In genomic region chr6:17668334-17668733, GRCm38 (mm10) we compare ENCODE assay signal across 32 mouse cellular contexts. TPM values are rescaled to one million over a fixed set of nuclear protein-coding genes. Genes with fewer than 3 reads are reported as not detected.
DNase-seq lines count a peak whose midpoint lies in the region; ATAC-seq and TF ChIP-seq lines count a peak whose summit lies in the region.
"Had no signal": no experiment of that assay in that cellular context is flagged by ENCODE, and none has a peak within 500 bp of the region (broad histone marks: within the 10 kb centered on the region; RNA-seq: fewer than 3 reads in every experiment).

No protein-coding gene starts in this region.

- WGBS in forebrain, embryonic 13.5 days: 97% methylated on average over 12 of the region's 12 CpGs
- WGBS in forebrain, embryonic 11.5 days: 95% methylated on average over 12 of the region's 12 CpGs
- WGBS in hindbrain, postnatal 0 days: 95% methylated on average over 12 of the region's 12 CpGs
- WGBS in hindbrain, embryonic 13.5 days: 96% methylated on average over 12 of the region's 12 CpGs
- WGBS in midbrain, embryonic 15.5 days: 98% methylated on average over 12 of the region's 12 CpGs
- 97% methylated on average over 12 of the region's 12 CpGs for WGBS in midbrain, embryonic 16.5 days

- no peak overlapping the region for H3K9ac ChIP-seq in forebrain, embryonic 13.5 days
- no peak overlapping the region for H3K9ac ChIP-seq in forebrain, embryonic 11.5 days (ENCODE audit: low read length)
- no peak overlapping the region for H3K9ac ChIP-seq in hindbrain, postnatal 0 days (replicated peaks; ENCODE audit: low read length)
- no peak overlapping the region for H3K9ac ChIP-seq in hindbrain, embryonic 13.5 days
- H3K9ac ChIP-seq in midbrain, embryonic 15.5 days: no peak overlapping the region
- H3K9ac ChIP-seq in midbrain, embryonic 16.5 days (ENCODE audit: low read depth, low read length): no peak overlapping the region
- H3K9ac ChIP-seq: embryonic facial prominence, embryonic 13.5 days; forebrain, embryonic 12.5 days; heart, embryonic 13.5 days; limb, embryonic 15.5 days; liver, embryonic 13.5 days had no signal

- no peaks in the 10 kb centered on the region for H3K9me3 ChIP-seq in forebrain, embryonic 13.5 days (replicated peaks)
- H3K9me3 ChIP-seq in forebrain, embryonic 11.5 days (ENCODE audit: control insufficient read depth, low read length): no peaks in the 10 kb centered on the region
- H3K9me3 ChIP-seq in hindbrain, postnatal 0 days (ENCODE audit: low read length): no peaks in the 10 kb centered on the region
- H3K9me3 ChIP-seq in hindbrain, embryonic 13.5 days: no peaks in the 10 kb centered on the region
- no peaks in the 10 kb centered on the region for H3K9me3 ChIP-seq in midbrain, embryonic 15.5 days
- H3K9me3 ChIP-seq in midbrain, embryonic 16.5 days (replicated peaks; ENCODE audit: control insufficient read depth, low read length, poor library complexity, severe bottlenecking): no peaks in the 10 kb centered on the region
- H3K9me3 ChIP-seq: embryonic facial prominence, embryonic 13.5 days; forebrain, embryonic 12.5 days; G1E; heart, embryonic 13.5 days; limb, embryonic 10.5 days; limb, embryonic 15.5 days; liver, embryonic 13.5 days; megakaryocyte, embryonic 14.5 days had no signal

- H3K27ac ChIP-seq in forebrain, embryonic 13.5 days: no peak overlapping the region
- no peak overlapping the region for H3K27ac ChIP-seq in forebrain, embryonic 11.5 days (ENCODE audit: low read depth, low read length)
- H3K27ac ChIP-seq in hindbrain, postnatal 0 days: no peak overlapping the region
- no peak overlapping the region for H3K27ac ChIP-seq in hindbrain, embryonic 13.5 days
- H3K27ac ChIP-seq in midbrain, embryonic 15.5 days: no peak overlapping the region
- no peak overlapping the region for H3K27ac ChIP-seq in midbrain, embryonic 16.5 days (ENCODE audit: low read length)
- H3K27ac ChIP-seq: embryonic facial prominence, embryonic 13.5 days; forebrain, embryonic 12.5 days; heart, adult 2 months; heart, embryonic 13.5 days; limb, embryonic 10.5 days; limb, embryonic 15.5 days; liver, embryonic 13.5 days had no signal

- DNase-seq in forebrain, embryonic 11.5 days (ENCODE audit: low spot score): no peak
- no peak for DNase-seq in hindbrain, postnatal 0 days (ENCODE audit: low spot score)
- no peak for DNase-seq in gastrocnemius, adult 8-10 months (ENCODE audit: low spot score in 2 of 2)
- DNase-seq: adrenal gland, adult 8-10 months; cerebellum, adult 8-10 months; cerebellum, postnatal 25 days; gastrocnemius, postnatal 36 days; heart, adult 2 months; heart, postnatal 10 days; kidney, adult 9 months; kidney, postnatal 14 days; layer of hippocampus, adult 9-11 months; liver, embryonic 13.5 days; lung, adult 18-20 months; lung, postnatal 4 days; right cerebral cortex, adult 18-20 months; spleen, adult 18-20 months; thymus, adult 18-20 months; thymus, postnatal 25 days had no signal

- H3K27me3 ChIP-seq in forebrain, embryonic 13.5 days: no peaks in the 10 kb centered on the region
- H3K27me3 ChIP-seq in forebrain, embryonic 11.5 days (ENCODE audit: control insufficient read depth, insufficient read depth, low read length): no peaks in the 10 kb centered on the region
- no peaks in the 10 kb centered on the region for H3K27me3 ChIP-seq in hindbrain, postnatal 0 days (ENCODE audit: insufficient read depth, low read length)
- H3K27me3 ChIP-seq in hindbrain, embryonic 13.5 days: no peaks in the 10 kb centered on the region
- no peaks in the 10 kb centered on the region for H3K27me3 ChIP-seq in midbrain, embryonic 15.5 days (replicated peaks)
- no peaks in the 10 kb centered on the region for H3K27me3 ChIP-seq in midbrain, embryonic 16.5 days (ENCODE audit: control insufficient read depth, insufficient read depth, low read depth, low read length)
- H3K27me3 ChIP-seq: embryonic facial prominence, embryonic 13.5 days; forebrain, embryonic 12.5 days; heart, embryonic 13.5 days; limb, embryonic 15.5 days; liver, embryonic 13.5 days; megakaryocyte, embryonic 14.5 days had no signal

- 0 out of 2 replicates have a peak, but pooled peaks have one; percentile 34 for ATAC-seq in forebrain, embryonic 13.5 days
- no peak for ATAC-seq in forebrain, embryonic 11.5 days (replicated peaks; ENCODE audit: low FRiP score)
- peak; percentile 35; the same call in 1 of the 2 replicates for ATAC-seq in hindbrain, postnatal 0 days
- no peak for ATAC-seq in hindbrain, embryonic 13.5 days (ENCODE audit: low FRiP score)
- 0 out of 2 replicates have a peak, but pooled peaks have one; percentile 39 for ATAC-seq in midbrain, embryonic 15.5 days (replicated peaks)
- ATAC-seq in midbrain, embryonic 16.5 days: no peak
- ATAC-seq: inflammation-experienced regulatory T-cells, adult 6 months; lung, postnatal 0 days had no signal

- no peak overlapping the region for H3K4me3 ChIP-seq in forebrain, embryonic 13.5 days
- no peak overlapping the region for H3K4me3 ChIP-seq in forebrain, embryonic 11.5 days (ENCODE audit: low read depth, low read length)
- H3K4me3 ChIP-seq in hindbrain, postnatal 0 days (ENCODE audit: low read length): no peak overlapping the region
- no peak overlapping the region for H3K4me3 ChIP-seq in hindbrain, embryonic 13.5 days
- H3K4me3 ChIP-seq in midbrain, embryonic 15.5 days: no peak overlapping the region
- no peak overlapping the region for H3K4me3 ChIP-seq in midbrain, embryonic 16.5 days (ENCODE audit: low read depth, low read length)
- H3K4me3 ChIP-seq: embryonic facial prominence, embryonic 13.5 days; forebrain, embryonic 12.5 days; heart, adult 2 months; heart, embryonic 13.5 days; limb, embryonic 10.5 days; limb, embryonic 15.5 days; liver, embryonic 13.5 days; megakaryocyte, embryonic 14.5 days had no signal

- H3K4me2 ChIP-seq in forebrain, embryonic 13.5 days: no peak overlapping the region
- no peak overlapping the region for H3K4me2 ChIP-seq in forebrain, embryonic 11.5 days (ENCODE audit: low read depth, low read length, severe bottlenecking)
- no peak overlapping the region for H3K4me2 ChIP-seq in hindbrain, postnatal 0 days (ENCODE audit: low read depth, low read length)
- H3K4me2 ChIP-seq in hindbrain, embryonic 13.5 days: no peak overlapping the region
- no peak overlapping the region for H3K4me2 ChIP-seq in midbrain, embryonic 15.5 days
- no peak overlapping the region for H3K4me2 ChIP-seq in midbrain, embryonic 16.5 days (ENCODE audit: low read length)
- H3K4me2 ChIP-seq: embryonic facial prominence, embryonic 13.5 days; forebrain, embryonic 12.5 days; heart, embryonic 13.5 days; limb, embryonic 15.5 days; liver, embryonic 13.5 days had no signal

- no peaks in the 10 kb centered on the region for H3K4me1 ChIP-seq in forebrain, embryonic 13.5 days
- H3K4me1 ChIP-seq in forebrain, embryonic 11.5 days (replicated peaks; ENCODE audit: control insufficient read depth, insufficient read depth, low read length): no peaks in the 10 kb centered on the region
- H3K4me1 ChIP-seq in hindbrain, postnatal 0 days (ENCODE audit: insufficient read depth, low read length): no peaks in the 10 kb centered on the region
- H3K4me1 ChIP-seq in hindbrain, embryonic 13.5 days (replicated peaks): no peaks in the 10 kb centered on the region
- no peaks in the 10 kb centered on the region for H3K4me1 ChIP-seq in midbrain, embryonic 15.5 days
- H3K4me1 ChIP-seq in midbrain, embryonic 16.5 days (ENCODE audit: control insufficient read depth, insufficient read depth, low read length): no peaks in the 10 kb centered on the region
- H3K4me1 ChIP-seq: embryonic facial prominence, embryonic 13.5 days; forebrain, embryonic 12.5 days; limb, embryonic 10.5 days; limb, embryonic 15.5 days; liver, embryonic 13.5 days; megakaryocyte, embryonic 14.5 days had no signal

- no peak for TF ChIP-seq CTCF in hindbrain, postnatal 0 days (IDR thresholded peaks at IDR 0.05; ENCODE audit: low read depth)

- H3K36me3 ChIP-seq in forebrain, embryonic 13.5 days (ENCODE audit: poor library complexity, severe bottlenecking): peaks cover 46% of the 10 kb centered on the region
- no peaks in the 10 kb centered on the region; the same call in 1 of the 2 replicates for H3K36me3 ChIP-seq in forebrain, embryonic 11.5 days (ENCODE audit: control insufficient read depth, insufficient read depth, low read length)
- peaks cover 11% of the 10 kb centered on the region for H3K36me3 ChIP-seq in hindbrain, postnatal 0 days (ENCODE audit: insufficient read depth, low read length)
- peaks cover 39% of the 10 kb centered on the region for H3K36me3 ChIP-seq in hindbrain, embryonic 13.5 days
- H3K36me3 ChIP-seq in midbrain, embryonic 15.5 days (replicated peaks): peaks cover 8% of the 10 kb centered on the region
- H3K36me3 ChIP-seq in midbrain, embryonic 16.5 days (ENCODE audit: control insufficient read depth, insufficient read depth, low read length): peaks cover 12% of the 10 kb centered on the region

RNA-seq across cellular contexts. Expression of gene St7, which starts 24.4 kb away (rescaled TPM):
- 49.5 and 52.4 TPM in 2 replicates for polyA plus RNA-seq in forebrain, embryonic 13.5 days (2015; fragmentation: Nextera tagmentation; extraction: Ambion mirVana)
- 32.9 and 33.7 TPM in 2 replicates for polyA plus RNA-seq in forebrain, embryonic 11.5 days (2014; fragmentation: Nextera tagmentation; extraction: Ambion mirVana)
- 67.4 and 71.7 TPM in 2 replicates for total RNA-seq in hindbrain, postnatal 0 days (2014; rRNA removed)
- 35.8 and 36.8 TPM in 2 replicates for polyA plus RNA-seq in hindbrain, postnatal 0 days (2015; fragmentation: Nextera tagmentation; extraction: Ambion mirVana)
- 56.1 and 57.8 TPM in 2 replicates for polyA plus RNA-seq in hindbrain, embryonic 13.5 days (2015; fragmentation: Nextera tagmentation; extraction: Ambion mirVana)
- 60.8 and 63.4 TPM in 2 replicates for polyA plus RNA-seq in midbrain, embryonic 15.5 days (2015; fragmentation: Nextera tagmentation; extraction: Ambion mirVana)
- 51.5 and 69.7 TPM in 2 replicates for polyA plus RNA-seq in midbrain, embryonic 16.5 days (2015; fragmentation: Nextera tagmentation; extraction: Ambion mirVana)
- 10 to 100 TPM; 11.3 to 16.0 (median 12.5) TPM for total RNA-seq in gastrocnemius, adult 8-10 months (2022)

RNA-seq across cellular contexts. Expression of gene Capza2, which starts 32.3 kb away (rescaled TPM):
- 245 and 247 TPM in 2 replicates for polyA plus RNA-seq in forebrain, embryonic 13.5 days (2015; fragmentation: Nextera tagmentation; extraction: Ambion mirVana)
- polyA plus RNA-seq in forebrain, embryonic 11.5 days (2014; fragmentation: Nextera tagmentation; extraction: Ambion mirVana): 242 and 251 TPM in 2 replicates
- 102 and 115 TPM in 2 replicates for total RNA-seq in hindbrain, postnatal 0 days (2014; rRNA removed)
- 241 and 256 TPM in 2 replicates for polyA plus RNA-seq in hindbrain, postnatal 0 days (2015; fragmentation: Nextera tagmentation; extraction: Ambion mirVana)
- 246 and 256 TPM in 2 replicates for polyA plus RNA-seq in hindbrain, embryonic 13.5 days (2015; fragmentation: Nextera tagmentation; extraction: Ambion mirVana)
- 218 and 224 TPM in 2 replicates for polyA plus RNA-seq in midbrain, embryonic 15.5 days (2015; fragmentation: Nextera tagmentation; extraction: Ambion mirVana)
- 246 and 251 TPM in 2 replicates for polyA plus RNA-seq in midbrain, embryonic 16.5 days (2015; fragmentation: Nextera tagmentation; extraction: Ambion mirVana)
- 100 to 1,000 TPM; 280 to 354 (median 306) TPM for total RNA-seq in gastrocnemius, adult 8-10 months (2022)

Comparison
In these comparisons a context has a peak if more than half of its experiments do, and no peak if none do; other contexts are left out.
1. ATAC-seq: peak in forebrain, embryonic 13.5 days (single experiment), hindbrain, postnatal 0 days (single experiment) and midbrain, embryonic 15.5 days (single experiment); none in forebrain, embryonic 11.5 days (single experiment), hindbrain, embryonic 13.5 days (single experiment) and midbrain, embryonic 16.5 days (single experiment).